Mouse (Mus musculus) liver, postnatal 0 days (tissue): ENCODE results near the gene Arhgef40.

Source experiments
- CTCF ChIP-seq: sonication (generic); IDR thresholded peaks from 2 replicates; pipeline ENCODE4 v1.5.1; 2016; ENCODE audit warnings: antibody characterized with exemption, low read depth
- EP300 ChIP-seq: IDR thresholded peaks from 2 replicates; pipeline ENCODE4 v1.6.1; 2016; ENCODE audit warnings: antibody characterized with exemption, low read depth, mild to moderate bottlenecking

DNA sequence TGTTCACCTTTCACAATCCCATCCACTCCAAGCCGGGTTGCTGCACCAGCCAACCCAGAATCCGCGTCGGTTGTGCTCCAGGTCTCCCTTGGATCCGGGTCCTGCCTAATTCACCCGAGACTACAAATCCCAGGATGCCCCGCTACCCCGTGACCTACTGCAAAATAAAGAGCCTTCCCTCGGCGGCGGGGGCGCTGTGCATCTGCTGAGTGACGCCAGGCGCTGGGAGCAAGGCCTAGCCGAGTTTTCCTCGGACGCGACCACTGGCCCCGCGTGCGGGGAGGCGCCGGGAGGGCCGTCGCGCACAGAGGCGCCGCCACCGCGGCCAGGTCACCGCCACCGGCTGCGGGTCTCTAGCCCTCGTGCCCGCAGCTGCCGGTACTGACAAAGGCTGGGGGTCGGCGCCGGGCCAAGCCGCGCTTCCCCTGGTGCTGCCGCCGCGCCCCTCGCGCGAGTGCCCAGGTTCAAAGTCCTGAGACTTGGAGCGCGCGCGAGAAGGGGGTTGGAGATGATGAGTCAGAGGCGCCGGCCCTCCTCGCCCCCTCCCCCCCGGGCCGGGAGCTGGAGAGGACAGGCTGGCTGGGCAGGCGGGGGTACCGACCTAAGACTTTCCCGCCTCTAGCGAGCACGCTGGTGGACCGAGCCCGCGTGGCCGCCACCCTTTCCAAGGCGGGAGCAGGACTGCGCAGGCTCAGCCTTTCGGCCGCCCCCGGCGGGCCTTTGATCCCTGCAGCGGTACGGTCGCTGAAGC, 35.2 kb downstream of the Arhgef40 start:
- TF ChIP-seq CTCF, result peak; percentile 77
- 0 out of 2 replicates have a peak, but pooled peaks have one; percentile 10 for TF ChIP-seq EP300
